Mouse (Mus musculus) common myeloid progenitor, adult 5-6 weeks (primary cell): Measurements from ENCODE around the gene Acot11. TPM values are rescaled to one million over a fixed set of nuclear protein-coding genes. Genes with fewer than 3 reads are reported as not detected.
A peak's percentile ranks its signal among the peaks of the same experiment; 100 is the strongest.

Source experiments
- ATAC-seq: replicated peaks from 2 replicates; pipeline ENCODE4 v1.8.0; 2016; ENCODE audit warnings: low read depth, mild to moderate bottlenecking, moderate TSS enrichment, inconsistent platforms; ENCODE audit not compliant: poor library complexity, severe bottlenecking
- total RNA-seq: library from RNA; stranded (forward); fragments of 200-1000, 187-1606 nt; gene quantifications from 2 replicates; pipeline ENCODE4 v1.2.3, GENCODE M21; 2017

Gene Acot11
- total RNA-seq, result 2.0 and 3.4 TPM in 2 replicates

DNA sequence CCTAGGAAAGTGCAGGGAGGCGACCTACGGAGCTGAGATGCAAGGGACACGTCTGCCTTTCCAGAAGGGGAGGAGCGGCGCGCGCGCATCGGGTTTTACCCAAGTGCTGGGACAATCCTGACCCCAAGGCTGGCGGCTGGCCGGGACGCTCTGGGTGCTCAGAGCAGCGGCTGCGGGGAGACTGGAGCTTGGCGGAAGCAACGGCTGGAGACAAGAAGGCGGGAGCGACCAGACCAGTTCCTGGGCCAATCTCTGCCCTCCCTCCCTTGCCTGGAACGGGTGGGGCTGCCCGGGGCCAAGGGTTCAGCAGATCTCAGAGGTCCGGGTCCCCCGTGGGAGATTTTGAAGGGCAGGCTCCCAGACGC is at the start of gene Acot11:
Acot11 (minus strand) TSS at position 89 of the 365 bp plus-strand sequence.
- ATAC-seq, result peak; percentile 43

DNA sequence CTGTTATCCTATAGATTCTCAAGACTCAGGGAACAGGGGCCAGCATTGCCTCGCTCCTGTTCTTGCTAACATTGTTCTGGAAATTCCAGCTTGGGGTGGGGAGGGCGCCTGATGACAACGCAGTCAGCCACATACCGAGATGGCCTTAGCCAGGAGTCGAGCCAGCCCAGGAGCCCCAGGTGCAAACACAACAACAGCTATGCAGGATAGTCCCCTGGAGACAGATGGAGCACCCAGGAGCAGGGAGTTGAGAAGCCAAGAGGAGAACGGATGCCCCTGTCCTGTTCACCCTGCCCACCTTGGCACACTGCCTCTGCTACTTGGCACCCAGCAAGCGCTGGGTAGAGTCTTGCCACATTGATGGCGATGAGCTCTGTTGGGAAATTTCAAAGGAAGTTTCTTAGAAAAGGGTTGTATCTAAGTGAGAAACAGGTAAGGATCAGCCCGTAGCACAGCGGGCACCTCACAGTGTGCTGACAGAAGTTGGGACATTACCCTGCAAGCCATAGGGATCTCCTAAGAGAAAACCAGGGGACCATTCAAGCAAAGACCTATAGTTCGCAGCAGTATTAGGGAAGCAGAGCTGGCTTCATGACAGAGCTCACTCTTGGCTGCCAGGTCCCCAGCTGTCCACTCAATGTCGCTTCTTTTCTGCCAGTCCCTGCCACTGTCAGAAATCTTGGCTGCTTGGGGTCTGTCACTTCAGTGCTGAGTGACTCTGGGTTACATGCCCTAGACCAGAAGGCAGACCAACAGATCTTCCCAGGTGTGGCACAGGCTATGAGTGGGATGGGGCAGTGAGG is 43.7 kb upstream of the Acot11 start:
- no peak for ATAC-seq

DNA sequence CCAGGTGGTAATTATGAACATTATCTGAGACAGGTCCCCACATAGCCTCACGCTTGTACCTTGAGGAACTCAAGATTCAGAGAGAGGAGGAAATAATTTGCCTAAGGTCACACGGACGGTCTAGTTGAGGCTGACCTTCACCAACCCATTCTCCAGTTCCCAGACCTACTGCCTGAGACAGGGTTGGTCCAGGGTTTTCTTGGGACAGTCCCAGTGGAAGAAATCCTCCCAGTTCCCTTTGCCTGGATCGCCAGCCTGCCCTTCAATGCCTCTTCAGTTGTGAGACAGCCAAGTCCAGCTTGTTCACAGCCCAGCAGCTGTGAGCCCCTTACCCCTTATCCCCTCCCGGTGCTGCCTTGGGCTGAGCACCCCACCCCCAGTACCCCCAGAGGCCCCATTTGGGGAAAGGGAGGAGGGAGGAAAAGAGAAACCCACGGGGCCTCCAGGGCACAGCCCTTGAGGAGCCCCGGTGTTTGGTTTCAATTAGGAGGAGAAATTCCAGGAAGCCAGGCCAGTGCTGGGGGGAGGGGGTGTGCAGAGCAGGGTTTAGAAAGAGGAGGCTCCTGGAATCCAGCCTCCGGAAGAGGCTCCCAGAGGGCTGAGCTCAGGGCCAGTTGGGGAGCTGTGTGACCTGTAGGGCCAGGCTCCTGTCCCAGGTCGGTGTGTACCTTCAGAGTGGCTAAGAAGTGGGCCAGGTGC is 42.9 kb upstream of the Acot11 start:
- no peak for ATAC-seq

DNA sequence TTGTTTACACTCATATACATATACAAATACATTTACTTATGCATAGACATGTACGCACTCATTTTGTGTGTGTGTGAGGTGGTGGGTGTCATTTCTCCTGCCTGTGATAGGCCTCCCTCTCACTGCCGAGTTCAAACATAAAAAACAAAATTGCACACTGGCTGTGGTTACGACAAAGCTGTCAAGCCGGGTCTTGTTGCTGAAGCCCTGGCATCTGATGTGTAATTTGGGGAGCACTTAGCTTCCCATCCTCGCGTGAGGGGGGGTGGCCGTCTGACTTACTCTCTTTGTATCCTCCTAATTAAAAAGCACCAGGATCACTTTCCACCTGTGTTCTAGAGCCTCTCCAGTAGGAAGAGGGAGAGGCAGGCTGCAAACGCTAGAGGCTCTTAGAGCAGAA is 37.8 kb upstream of the Acot11 start:
- ATAC-seq, result no peak

DNA sequence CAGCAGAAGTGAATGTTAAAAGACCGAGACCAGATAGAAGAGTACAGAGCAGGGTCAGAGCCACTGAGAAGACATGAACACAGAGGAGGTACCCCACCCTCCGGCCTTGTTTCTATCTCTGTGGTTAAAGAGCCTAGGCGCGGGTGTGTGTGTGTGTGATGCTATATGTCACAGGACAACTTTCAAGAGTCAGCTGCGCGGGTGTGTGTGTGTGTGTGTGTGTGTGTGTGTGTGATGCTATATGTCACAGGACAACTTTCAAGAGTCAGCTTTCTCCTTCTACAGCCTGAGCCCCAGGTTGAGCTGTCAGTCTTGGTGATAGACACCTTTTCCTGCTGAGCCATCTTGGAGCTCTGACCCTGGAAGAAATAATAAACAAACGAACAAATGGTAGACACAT is 37.1 kb upstream of the Acot11 start:
- no peak for ATAC-seq

DNA sequence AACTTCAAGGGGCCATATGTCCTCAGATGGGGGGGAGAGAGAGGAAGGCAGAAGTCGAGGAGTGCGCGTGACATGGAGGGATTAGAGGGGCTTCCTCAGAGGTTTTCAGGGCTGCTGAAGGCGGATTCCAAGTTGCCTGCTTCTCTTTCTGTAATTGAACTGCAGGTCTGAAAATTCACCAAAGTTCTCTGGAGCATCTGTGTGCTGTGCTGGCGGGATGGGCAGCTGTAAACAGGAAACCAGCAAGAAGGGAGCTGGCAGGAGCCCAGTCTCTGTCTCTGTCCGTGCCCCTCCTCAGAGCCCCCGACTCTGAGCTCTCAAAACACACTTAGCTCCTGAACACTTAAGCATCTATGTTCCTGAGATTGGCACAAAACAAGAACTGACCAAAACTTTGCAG is 36.5 kb upstream of the Acot11 start:
- no peak for ATAC-seq

DNA sequence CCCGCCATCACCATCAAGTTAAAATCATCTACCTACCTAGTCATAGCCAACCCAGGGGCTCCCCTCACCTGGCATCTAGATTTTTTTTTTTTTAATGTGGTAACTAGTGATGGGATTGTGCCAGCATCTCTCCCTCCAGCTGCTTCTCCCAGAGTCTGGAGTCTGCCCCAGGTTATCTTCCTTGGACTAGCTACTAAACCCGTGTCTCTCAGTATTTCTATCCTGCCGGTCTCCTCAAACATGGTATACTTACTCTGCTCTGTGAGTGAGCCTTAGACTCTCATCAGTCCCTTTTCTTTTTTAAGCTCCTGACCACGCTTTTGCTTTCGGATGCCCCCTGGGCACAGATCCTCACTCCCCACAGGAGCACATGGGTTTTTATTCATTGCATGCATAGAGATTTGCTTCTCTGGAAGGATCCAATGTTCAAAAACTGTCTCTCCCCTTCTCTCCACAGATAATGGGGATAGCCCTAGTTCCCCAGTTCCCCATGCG is 35.9 kb upstream of the Acot11 start:
- no peak for ATAC-seq

DNA sequence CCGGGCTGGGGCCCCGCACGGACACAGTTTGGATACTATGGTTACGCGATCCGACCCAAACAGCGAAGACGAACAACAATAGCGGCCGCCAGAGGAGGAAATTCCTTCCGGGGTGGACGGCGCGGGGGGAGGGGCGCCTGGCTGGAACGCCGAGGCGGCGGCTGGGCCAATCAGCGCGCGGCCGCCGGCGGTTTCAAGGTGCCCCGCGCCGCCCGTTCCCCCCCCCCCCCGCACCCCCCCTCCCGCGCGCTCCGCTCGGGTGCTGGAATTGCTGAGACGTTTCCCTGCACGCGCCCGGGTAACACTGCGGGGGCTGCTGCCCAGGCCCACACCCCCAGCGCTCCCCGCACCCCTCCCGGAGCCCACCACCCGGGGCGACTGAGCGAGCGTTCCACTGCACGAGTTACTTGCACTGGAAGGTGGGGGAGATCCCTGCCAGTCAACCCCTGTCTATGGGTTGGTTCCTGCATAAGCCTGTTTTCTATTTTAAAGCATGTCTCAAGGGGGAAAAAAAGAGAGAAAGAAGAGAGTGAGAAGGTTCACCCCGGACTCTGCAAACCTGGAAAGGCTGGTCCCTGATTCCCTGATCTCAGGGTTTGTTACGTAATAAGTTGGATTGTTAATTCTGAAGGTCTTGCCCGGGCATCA is 35.3 kb upstream of the Acot11 start:
- ATAC-seq, result peak; percentile 33; the same call in 1 of the 2 replicates

DNA sequence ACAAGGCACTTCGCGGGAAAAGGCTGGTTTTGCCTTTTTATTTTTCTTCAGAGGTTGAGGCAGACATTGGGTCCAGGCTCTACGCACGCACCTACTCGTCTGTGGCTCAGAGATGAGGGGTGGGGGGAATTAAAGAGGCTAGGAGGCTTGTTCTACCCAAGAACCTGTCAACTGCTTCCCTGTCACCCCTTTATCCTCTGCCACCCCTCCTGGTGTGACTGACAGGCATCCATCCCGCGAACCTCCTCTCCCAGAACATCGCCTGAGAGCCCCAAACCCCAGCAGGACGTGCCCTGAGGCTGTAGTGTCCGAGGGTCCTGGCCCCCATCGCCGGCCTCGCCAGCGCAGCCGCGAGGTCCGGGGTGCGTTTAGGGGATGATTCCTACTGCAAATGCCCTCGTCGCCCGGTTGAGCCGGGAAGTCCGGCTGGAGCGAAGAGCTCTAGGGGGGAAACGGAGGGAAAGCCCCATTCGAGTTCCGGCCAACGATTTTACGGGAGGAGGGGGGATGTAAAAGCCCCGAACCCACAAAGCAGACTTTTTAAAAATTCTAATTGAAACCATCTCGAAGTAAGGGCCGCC is 34.5 kb upstream of the Acot11 start:
- ATAC-seq, result 0 out of 2 replicates have a peak, but pooled peaks have one; percentile 1

DNA sequence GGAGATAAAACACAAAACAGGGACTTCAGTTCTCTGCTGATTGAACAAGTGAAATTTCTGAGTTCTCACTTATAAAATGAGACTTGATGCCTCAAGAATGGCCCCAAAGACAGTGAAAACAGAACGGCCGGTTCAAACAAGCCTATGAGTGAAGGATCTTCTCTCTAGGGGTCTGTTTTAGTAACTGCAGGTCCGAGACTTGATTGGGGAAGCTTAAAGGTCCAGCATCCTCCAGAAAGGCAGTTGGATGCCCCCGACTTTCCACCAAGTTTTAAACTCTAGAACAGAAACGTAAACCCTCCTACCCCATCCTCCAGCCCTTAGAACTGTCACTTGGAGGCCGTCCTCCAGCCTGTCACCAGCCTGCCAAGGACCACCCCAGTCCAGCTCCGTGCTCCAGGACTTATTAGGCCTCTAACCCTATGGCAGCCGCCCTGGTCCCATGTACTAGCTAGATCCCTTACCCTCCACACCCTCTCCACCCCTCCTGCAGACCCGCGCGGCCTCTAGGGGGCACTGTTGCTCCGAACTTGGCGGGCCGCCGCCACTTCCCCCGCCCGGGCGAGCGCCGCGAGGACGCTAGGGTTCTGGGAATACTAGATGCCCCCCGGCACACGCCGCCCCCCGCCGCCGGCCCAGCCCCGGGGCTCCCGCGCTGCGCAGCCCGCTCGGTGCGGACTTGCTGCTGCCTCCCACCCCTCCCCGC is 33.9 kb upstream of the Acot11 start:
- ATAC-seq, result peak; percentile 75

DNA sequence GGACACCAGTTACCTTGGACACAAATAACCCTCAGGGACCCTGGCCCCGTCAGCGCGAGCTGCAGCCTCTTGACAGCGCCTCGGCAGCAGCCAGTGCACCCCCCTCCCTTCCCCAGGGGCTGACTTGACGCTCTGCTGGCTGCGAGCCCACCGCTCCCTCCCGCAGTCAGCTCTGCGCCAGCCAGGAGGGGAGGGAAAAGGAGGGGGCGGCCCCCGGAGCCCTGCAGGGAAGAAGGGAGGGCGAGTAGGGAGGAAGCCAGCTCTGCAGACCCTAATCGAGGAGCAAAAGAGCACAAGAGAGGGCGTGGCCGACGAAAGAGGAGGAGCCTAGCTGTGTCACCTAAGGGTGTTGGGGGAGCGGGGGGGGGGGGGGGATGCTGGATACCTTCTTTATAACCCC is 33.2 kb upstream of the Acot11 start:
- peak; percentile 16; the same call in 1 of the 2 replicates for ATAC-seq

DNA sequence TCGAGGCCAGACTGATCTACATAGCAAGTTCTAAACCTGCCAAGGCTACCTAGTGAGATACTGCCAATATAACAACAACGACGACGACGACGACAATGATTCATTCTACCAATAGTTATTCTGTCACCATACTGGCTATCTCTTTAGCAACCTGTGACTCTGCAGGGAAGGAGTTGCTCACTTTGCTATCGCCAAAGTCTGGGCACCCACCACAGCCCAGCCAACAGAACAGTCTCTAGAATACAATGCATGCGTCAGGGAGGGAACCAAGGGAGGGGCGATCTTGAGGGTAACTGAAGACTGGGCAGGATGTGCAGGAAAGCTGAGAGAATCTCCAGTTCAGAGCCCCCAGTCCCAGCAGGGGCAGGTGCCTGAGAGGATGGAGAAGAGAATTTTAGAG is 32.6 kb upstream of the Acot11 start:
- 0 out of 2 replicates have a peak, but pooled peaks have one; percentile 27 for ATAC-seq

DNA sequence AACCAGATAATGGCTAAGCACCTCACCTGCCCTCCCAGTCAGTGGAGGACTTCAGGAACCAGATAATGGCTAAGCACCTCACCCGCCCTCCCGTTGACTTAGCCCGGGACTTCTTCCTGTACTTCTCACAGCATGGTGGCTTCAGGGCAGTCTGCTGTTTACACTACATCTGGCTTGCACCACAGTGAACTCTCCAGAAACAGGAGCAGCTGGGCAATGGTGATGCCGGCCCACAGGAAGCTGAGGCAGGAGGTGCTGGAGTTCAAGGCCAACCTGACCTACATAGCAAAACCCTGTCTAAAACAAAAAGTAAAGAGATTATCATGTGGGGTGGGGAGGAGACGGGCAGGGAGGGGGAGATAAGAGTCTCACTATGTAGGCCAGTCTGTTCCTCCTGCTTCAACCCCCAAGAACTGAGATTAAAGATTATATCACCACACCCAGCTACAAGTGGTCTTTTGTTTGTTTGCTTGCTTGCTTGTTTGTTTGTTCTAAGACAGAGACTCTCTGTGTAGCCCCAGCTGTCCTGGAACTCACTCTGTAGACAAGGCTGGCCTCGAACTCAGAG is 25.8 kb upstream of the Acot11 start:
- no peak for ATAC-seq

DNA sequence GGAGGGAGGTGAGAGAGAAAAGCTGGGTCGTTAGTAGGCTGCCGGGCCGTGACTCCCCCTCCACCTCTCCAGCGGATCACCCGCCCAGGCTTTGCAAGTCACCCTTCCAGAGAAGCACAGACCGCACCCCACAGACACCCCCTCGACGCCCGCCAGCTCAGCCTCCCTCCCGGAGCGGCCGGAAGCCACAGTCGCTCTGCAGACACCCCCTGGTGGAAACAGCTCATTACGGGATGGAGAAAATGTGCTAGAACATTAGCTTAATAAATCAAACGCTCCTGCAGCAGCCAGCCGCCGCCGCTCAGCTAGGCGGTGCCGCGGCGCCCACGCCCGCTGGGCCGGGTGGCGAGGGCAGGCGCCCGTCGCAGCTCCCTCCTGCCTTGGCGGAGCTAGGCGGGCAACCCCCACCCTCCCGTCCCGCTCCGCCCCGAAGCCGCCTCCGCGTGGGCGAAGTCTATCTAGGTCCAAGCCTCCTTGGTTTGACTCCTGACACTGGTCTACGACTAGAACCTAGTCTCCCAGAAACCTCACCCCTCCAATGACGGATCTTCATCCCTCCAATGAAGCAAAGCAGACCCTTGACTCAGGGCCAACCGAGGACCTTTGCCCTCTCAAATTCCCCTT is 23.1 kb upstream of the Acot11 start:
- ATAC-seq, result peak; percentile 97

DNA sequence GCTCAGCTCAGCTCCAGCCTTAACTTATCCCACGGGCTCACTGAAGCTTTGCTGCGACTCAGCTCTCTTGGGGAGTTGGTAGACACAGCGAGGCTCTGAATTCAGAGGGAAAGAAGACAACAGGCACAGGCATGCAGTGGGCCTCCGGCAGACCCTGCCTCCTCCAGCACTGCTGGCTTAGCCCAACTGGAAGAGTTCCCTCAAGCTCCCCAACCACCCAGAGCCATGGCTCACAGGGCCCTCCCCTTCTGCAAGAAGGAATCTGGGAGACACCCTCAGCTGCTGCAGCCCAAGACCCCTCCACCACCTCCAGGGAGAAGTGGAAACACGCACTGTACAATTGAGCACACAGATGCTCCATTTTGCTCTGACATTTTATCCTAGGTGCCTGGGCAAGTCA is 20.4 kb upstream of the Acot11 start:
- ATAC-seq, result no peak

DNA sequence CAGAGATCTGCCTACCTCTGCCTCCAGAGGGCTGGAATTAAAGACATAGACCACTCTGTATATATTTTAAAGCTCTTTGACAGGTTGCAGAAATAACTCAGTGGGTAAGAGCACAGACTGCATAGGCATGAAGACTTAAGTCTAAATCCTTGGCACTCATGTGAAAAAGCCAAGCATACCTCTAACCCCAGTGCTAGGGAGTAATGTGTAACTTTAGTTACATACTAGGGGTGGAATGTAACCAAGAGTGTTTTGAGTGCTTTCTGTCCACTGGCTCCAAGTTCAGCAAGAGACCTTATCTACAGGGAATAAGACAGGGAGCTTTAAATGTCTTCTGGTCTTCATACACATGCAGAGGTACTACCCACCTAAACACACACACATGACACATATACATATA is 14.6 kb upstream of the Acot11 start:
- ATAC-seq, result no peak

DNA sequence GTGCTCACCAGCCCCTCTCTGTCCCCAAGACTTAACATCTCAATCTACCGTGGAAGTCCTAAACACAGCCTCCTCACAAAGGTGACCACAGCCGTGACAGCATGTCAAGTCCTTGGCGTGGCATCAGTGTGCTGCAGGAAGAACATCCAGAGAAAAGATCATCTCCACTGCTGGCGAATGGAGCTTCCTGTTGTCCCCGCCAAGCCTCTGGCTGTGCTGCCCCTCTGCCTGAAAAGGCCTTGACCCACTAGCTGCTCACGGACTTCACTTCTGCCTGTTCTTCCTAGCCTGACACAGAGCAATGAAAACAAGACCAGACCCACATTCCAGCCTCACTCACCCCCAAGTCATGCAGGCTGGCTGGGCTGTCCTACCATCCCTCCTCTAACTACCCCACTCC is 13.5 kb upstream of the Acot11 start:
- ATAC-seq, result no peak

DNA sequence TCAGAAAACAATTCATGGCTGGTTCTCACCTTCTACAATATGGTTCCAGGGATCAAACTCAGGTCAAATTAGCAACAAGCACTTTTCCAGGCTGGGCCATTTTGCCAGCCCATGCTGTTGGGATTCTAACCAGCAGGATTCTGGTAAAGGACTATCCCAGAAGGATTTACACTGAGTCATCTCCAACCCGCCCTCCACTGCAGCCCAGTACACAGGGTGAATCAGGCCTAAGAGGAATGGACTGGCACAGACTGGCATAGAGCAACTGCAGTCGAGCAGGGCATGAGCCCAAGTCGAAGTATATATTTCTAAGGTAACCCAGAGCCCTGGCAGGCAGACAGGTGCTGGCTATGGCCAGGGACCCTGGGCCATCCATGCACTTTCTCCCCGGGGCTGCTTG is 12.2 kb upstream of the Acot11 start:
- ATAC-seq, result no peak
